Mouse (Mus musculus) limb, embryonic 12.5 days (tissue): Measurements from ENCODE around the gene Gfod1. TPM values are rescaled to one million over a fixed set of nuclear protein-coding genes. Genes with fewer than 3 reads are reported as not detected.

Experiments used
- ATAC-seq: fragments of 200-750 bp; cut with Nextera tagmentation; 2 replicates; pipeline ENCODE4 v1.8.0; 2017; ENCODE audit warnings: low read depth, moderate TSS enrichment; ENCODE audit not compliant: insufficient number of reproducible peaks, insufficient read depth, low FRiP score, low TSS enrichment
- H3K27ac ChIP-seq: fragments of 300-500 bp; sonication (generic); 2 replicates; pipeline ENCODE4 v1.5.1; 2016; ENCODE audit warnings: mild to moderate bottlenecking, moderate library complexity
- H3K27me3 ChIP-seq: fragments of 300-500 bp; sonication (generic); 2 replicates; pipeline ENCODE4 v1.6.1; 2016; ENCODE audit warnings: mild to moderate bottlenecking, moderate library complexity
- H3K36me3 ChIP-seq: fragments of 300-500 bp; sonication (generic); 2 replicates; pipeline ENCODE4 v1.6.1; 2016; ENCODE audit warnings: mild to moderate bottlenecking, moderate library complexity
- H3K4me1 ChIP-seq: fragments of 300-500 bp; sonication (generic); replicated peaks from 2 replicates; pipeline ENCODE4 v1.6.1; 2016
- H3K4me2 ChIP-seq: fragments of 300-500 bp; sonication (generic); 2 replicates; pipeline ENCODE4 v1.6.1; 2016; ENCODE audit warnings: mild to moderate bottlenecking, moderate library complexity
- H3K4me3 ChIP-seq: fragments of 300-500 bp; sonication (generic); replicated peaks from 2 replicates; pipeline ENCODE4 v1.5.1; 2016; ENCODE audit warnings: mild to moderate bottlenecking
- H3K9ac ChIP-seq: fragments of 300-500 bp; sonication (generic); replicated peaks from 2 replicates; pipeline ENCODE4 v1.6.1; 2016; ENCODE audit warnings: mild to moderate bottlenecking, moderate library complexity
- H3K9me3 ChIP-seq: fragments of 300-500 bp; sonication (generic); 2 replicates; pipeline ENCODE4 v1.6.1; 2016; ENCODE audit warnings: mild to moderate bottlenecking, moderate library complexity
- WGBS: fragments of 180-500 bp; shearing (Covaris S2); methylation state at CpG from one replicate; pipeline ENCODE4 v1.1.7; 2016; 5-methylcytosine and 5-hydroxymethylcytosine counted together
- polyA plus RNA-seq: library from polyadenylated mRNA; unstranded; fragments of >200 nt; fragmentation: Nextera tagmentation; extraction: Ambion mirVana; gene quantifications from 2 replicates; pipeline ENCODE4 v1.2.1, GENCODE M21; 2016

Gene Gfod1
- polyA plus RNA-seq, 1 experiment from 2014 or later: 0.23 TPM

- no peak overlapping the region for H3K27ac ChIP-seq
- no peaks in the 10 kb centered on the region for H3K4me1 ChIP-seq
- H3K27me3 ChIP-seq: no peaks in the 10 kb centered on the region; the same call in 1 of the 2 replicates
- no peak overlapping the region for H3K9ac ChIP-seq
- no peak for ATAC-seq
- H3K4me2 ChIP-seq: no peak overlapping the region
- WGBS: 86% methylated on average over 11 of the region's 11 CpGs
- no peaks in the 10 kb centered on the region for H3K36me3 ChIP-seq
- no peaks in the 10 kb centered on the region for H3K9me3 ChIP-seq
- H3K4me3 ChIP-seq: no peak overlapping the region
Observed at GRCm38 (mm10) chr13:43262114-43262739, 41.7 kb downstream of the Gfod1 start.

GRCm38 (mm10) chr13:43261287-43261686 lies 42.7 kb downstream of the Gfod1 start:
- no peaks in the 10 kb centered on the region for H3K36me3 ChIP-seq
- 65% methylated on average over 3 of the region's 3 CpGs for WGBS

GRCm38 (mm10) chr13:43260731-43261130 lies 43.2 kb downstream of the Gfod1 start:
- Histone ChIP-seq H3K9ac (no peak overlapping the region), H3K27me3 (no peaks in the 10 kb centered on the region; the same call in 1 of the 2 replicates), H3K27ac (no peak overlapping the region), H3K36me3 (no peaks in the 10 kb centered on the region), H3K4me2 (no peak overlapping the region), H3K4me3 (no peak overlapping the region), H3K9me3 (no peaks in the 10 kb centered on the region), H3K4me1 (no peaks in the 10 kb centered on the region)
- 78% methylated on average over 6 of the region's 6 CpGs for WGBS
- ATAC-seq: no peak

More at GRCm38 (mm10) chr13:43261287-43261686, 42.7 kb downstream of the Gfod1 start:
- Histone ChIP-seq H3K9me3 (no peaks in the 10 kb centered on the region), H3K9ac (no peak overlapping the region), H3K4me3 (no peak overlapping the region), H3K27me3 (no peaks in the 10 kb centered on the region; the same call in 1 of the 2 replicates), H3K4me2 (no peak overlapping the region), H3K4me1 (no peaks in the 10 kb centered on the region), H3K27ac (no peak overlapping the region)
- no peak for ATAC-seq

- WGBS: 96% methylated on average over 2 of the region's 2 CpGs
- no peaks in the 10 kb centered on the region for H3K4me1 ChIP-seq
- no peak overlapping the region for H3K4me2 ChIP-seq
- H3K4me3 ChIP-seq: no peak overlapping the region
- H3K9me3 ChIP-seq: no peaks in the 10 kb centered on the region
- H3K9ac ChIP-seq: no peak overlapping the region
- ATAC-seq: no peak
- no peak overlapping the region for H3K27ac ChIP-seq
- no peaks in the 10 kb centered on the region for H3K36me3 ChIP-seq
- no peaks in the 10 kb centered on the region; the same call in 1 of the 2 replicates for H3K27me3 ChIP-seq
Observed at GRCm38 (mm10) chr13:43256447-43256846, 47.5 kb downstream of the Gfod1 start.

- Histone ChIP-seq H3K36me3 (no peaks in the 10 kb centered on the region), H3K9me3 (no peaks in the 10 kb centered on the region), H3K27me3 (no peaks in the 10 kb centered on the region; the same call in 1 of the 2 replicates), H3K9ac (no peak overlapping the region), H3K4me2 (no peak overlapping the region), H3K4me1 (0 out of 2 replicates have a peak, but pooled peaks cover 3% of the 10 kb centered on the region), H3K27ac (no peak overlapping the region), H3K4me3 (no peak overlapping the region)
- WGBS: 56% methylated on average over 5 of the region's 5 CpGs
- no peak for ATAC-seq
Observed at GRCm38 (mm10) chr13:43253526-43253925, 50.4 kb downstream of the Gfod1 start.

- no peak for ATAC-seq
- H3K9ac ChIP-seq: no peak overlapping the region
- H3K27ac ChIP-seq: no peak overlapping the region
- H3K4me3 ChIP-seq: no peak overlapping the region
- H3K9me3 ChIP-seq: no peaks in the 10 kb centered on the region
- WGBS: 85% methylated on average over 8 of the region's 8 CpGs
- no peaks in the 10 kb centered on the region for H3K27me3 ChIP-seq
- H3K4me1 ChIP-seq: 0 out of 2 replicates have a peak, but pooled peaks cover 3% of the 10 kb centered on the region
- H3K36me3 ChIP-seq: no peaks in the 10 kb centered on the region
- H3K4me2 ChIP-seq: no peak overlapping the region
Observed at GRCm38 (mm10) chr13:43252105-43252790, 51.7 kb downstream of the Gfod1 start.

GRCm38 (mm10) chr13:43251391-43251790 lies 52.6 kb downstream of the Gfod1 start:
- WGBS: 89% methylated on average over 12 of the region's 12 CpGs
- no peak overlapping the region for H3K4me2 ChIP-seq
- H3K27me3 ChIP-seq: no peaks in the 10 kb centered on the region
- no peak for ATAC-seq
- no peak overlapping the region for H3K27ac ChIP-seq
- no peaks in the 10 kb centered on the region for H3K9me3 ChIP-seq
- no peak overlapping the region for H3K9ac ChIP-seq
- H3K36me3 ChIP-seq: no peaks in the 10 kb centered on the region
- H3K4me1 ChIP-seq: 0 out of 2 replicates have a peak, but pooled peaks cover 3% of the 10 kb centered on the region
- no peak overlapping the region for H3K4me3 ChIP-seq

GRCm38 (mm10) chr13:43250653-43251052 lies 53.3 kb downstream of the Gfod1 start:
- Histone ChIP-seq H3K9me3 (no peaks in the 10 kb centered on the region), H3K9ac (no peak overlapping the region), H3K4me3 (no peak overlapping the region), H3K4me1 (0 out of 2 replicates have a peak, but pooled peaks cover 3% of the 10 kb centered on the region), H3K4me2 (no peak overlapping the region), H3K27ac (no peak overlapping the region), H3K36me3 (no peaks in the 10 kb centered on the region), H3K27me3 (no peaks in the 10 kb centered on the region)
- WGBS: 71% methylated on average over 6 of the region's 6 CpGs
- no peak for ATAC-seq

GRCm38 (mm10) chr13:43250106-43250505 lies 53.9 kb downstream of the Gfod1 start:
- Histone ChIP-seq H3K36me3 (no peaks in the 10 kb centered on the region), H3K4me2 (no peak overlapping the region), H3K27me3 (no peaks in the 10 kb centered on the region), H3K9ac (no peak overlapping the region), H3K27ac (no peak overlapping the region), H3K4me3 (no peak overlapping the region), H3K4me1 (0 out of 2 replicates have a peak, but pooled peaks cover 3% of the 10 kb centered on the region), H3K9me3 (no peaks in the 10 kb centered on the region)
- no peak for ATAC-seq
- WGBS: 86% methylated on average over 9 of the region's 9 CpGs

- Histone ChIP-seq H3K27ac (no peak overlapping the region), H3K4me2 (no peak overlapping the region), H3K27me3 (no peaks in the 10 kb centered on the region), H3K4me1 (peaks cover 15% of the 10 kb centered on the region), H3K9ac (no peak overlapping the region), H3K4me3 (no peak overlapping the region), H3K9me3 (no peaks in the 10 kb centered on the region), H3K36me3 (no peaks in the 10 kb centered on the region)
- no peak for ATAC-seq
- 92% methylated on average over 6 of the region's 6 CpGs for WGBS
Observed at GRCm38 (mm10) chr13:43248381-43248780, 55.6 kb downstream of the Gfod1 start.

- WGBS: 89% methylated on average over 4 of the region's 4 CpGs
Observed at GRCm38 (mm10) chr13:43246876-43247275, 57.1 kb downstream of the Gfod1 start.

More at GRCm38 (mm10) chr13:43246876-43247275, 57.1 kb downstream of the Gfod1 start:
- H3K9me3 ChIP-seq: no peaks in the 10 kb centered on the region
- peaks cover 21% of the 10 kb centered on the region for H3K4me1 ChIP-seq
- H3K4me2 ChIP-seq: no peak overlapping the region
- no peaks in the 10 kb centered on the region for H3K27me3 ChIP-seq
- H3K36me3 ChIP-seq: no peaks in the 10 kb centered on the region
- no peak overlapping the region for H3K9ac ChIP-seq
- H3K4me3 ChIP-seq: no peak overlapping the region
- ATAC-seq: no peak
- no peak overlapping the region for H3K27ac ChIP-seq
